Mouse (Mus musculus): ENCODE results near the gene Eif3j1. TPM values are rescaled to one million over a fixed set of nuclear protein-coding genes. Genes with fewer than 3 reads are reported as not detected.
"Not testable (repeated sequence)": the region's sequence is repeated elsewhere in the genome, so short reads cannot be mapped to it uniquely, and the experiment has no call there.

Eif3j1 gene
- total RNA-seq (2014; rRNA removed) (16.7 and 22.1 TPM in 2 replicates), polyA plus RNA-seq (2015; fragmentation: Nextera tagmentation; extraction: Ambion mirVana) (12.7 and 13.0 TPM in 2 replicates)

GRCm38 (mm10) chr2:122027862-122028755 lies at the start of gene Eif3j1:
Gene Eif3j1, plus strand, starts transcription at chr2:122028546.
- H3K27ac ChIP-seq, result peak within 1 kb of the TSS; percentile 85
- peak within 1 kb of the TSS; percentile 68 for H3K4me2 ChIP-seq (ENCODE audit: low read depth, low read length)
- H3K4me3 ChIP-seq (ENCODE audit: low read length), result peak within 1 kb of the TSS; percentile 68
- H3K9me3 ChIP-seq (ENCODE audit: low read length), result no peaks in the 10 kb centered on the region
- DNase-seq (ENCODE audit: low spot score) (peak; percentile 95), ATAC-seq (peak; percentile 100)
- H3K27me3 ChIP-seq (ENCODE audit: insufficient read depth, low read length), result no peaks in the 10 kb centered on the region
- under 1% methylated on average over 60 of the region's 67 CpGs for WGBS
- H3K9ac ChIP-seq (replicated peaks; ENCODE audit: low read length), result peak within 1 kb of the TSS; percentile 89
- peaks cover 6% of the 10 kb centered on the region for H3K4me1 ChIP-seq (ENCODE audit: insufficient read depth, low read length)
- no peaks in the 10 kb centered on the region for H3K36me3 ChIP-seq (ENCODE audit: insufficient read depth, low read length)
- no peak for TF ChIP-seq CTCF (IDR thresholded peaks at IDR 0.05; ENCODE audit: low read depth)

GRCm38 (mm10) chr2:121995738-121996137 lies 32.6 kb upstream of the Eif3j1 start:
- ATAC-seq, result no peak
- H3K27ac ChIP-seq, result no peak overlapping the region
- H3K4me3 ChIP-seq (ENCODE audit: low read length), result no peak overlapping the region
- no peaks in the 10 kb centered on the region for H3K4me1 ChIP-seq (ENCODE audit: insufficient read depth, low read length)
- TF ChIP-seq CTCF (IDR thresholded peaks at IDR 0.05; ENCODE audit: low read depth), result peak; percentile 53
- no peaks in the 10 kb centered on the region for H3K36me3 ChIP-seq (ENCODE audit: insufficient read depth, low read length)
- no peak overlapping the region for H3K4me2 ChIP-seq (ENCODE audit: low read depth, low read length)
- H3K9me3 ChIP-seq (ENCODE audit: low read length), result no peaks in the 10 kb centered on the region
- 96% methylated on average over 1 of the region's 1 CpGs for WGBS
- DNase-seq (ENCODE audit: low spot score), result peak; percentile 45
- H3K27me3 ChIP-seq (ENCODE audit: insufficient read depth, low read length), result no peaks in the 10 kb centered on the region
- H3K9ac ChIP-seq (replicated peaks; ENCODE audit: low read length), result no peak overlapping the region

DNA sequence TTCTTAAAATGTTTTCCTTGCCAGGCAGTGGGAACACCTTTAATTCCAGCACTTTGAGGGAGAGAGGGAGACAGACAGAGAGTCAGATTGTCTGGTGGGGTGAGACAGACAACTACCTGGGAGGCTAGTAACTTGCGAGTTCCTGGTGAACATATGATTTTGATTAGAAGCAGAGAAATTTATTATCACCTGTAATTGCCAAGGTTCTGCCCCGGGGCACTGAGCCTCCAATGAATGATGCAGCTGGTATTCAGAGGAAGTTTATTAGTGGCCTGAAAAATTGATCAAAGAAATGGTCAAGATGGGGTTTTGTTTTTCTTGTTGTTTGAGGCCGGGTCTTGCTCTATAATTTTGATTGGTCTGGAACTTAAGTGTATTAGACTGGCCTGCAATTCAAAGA lies 19.5 kb upstream of the Eif3j1 start:
- TF ChIP-seq CTCF (IDR thresholded peaks at IDR 0.05; ENCODE audit: low read depth), result no peak
- no peak for DNase-seq (ENCODE audit: low spot score)
- H3K9ac ChIP-seq (replicated peaks; ENCODE audit: low read length), result no peak overlapping the region
- H3K4me3 ChIP-seq (ENCODE audit: low read length), result no peak overlapping the region
- H3K9me3 ChIP-seq (ENCODE audit: low read length), result no peaks in the 10 kb centered on the region
- H3K4me2 ChIP-seq (ENCODE audit: low read depth, low read length), result no peak overlapping the region
- H3K27me3 ChIP-seq (ENCODE audit: insufficient read depth, low read length), result no peaks in the 10 kb centered on the region
- H3K4me1 ChIP-seq (ENCODE audit: insufficient read depth, low read length), result no peaks in the 10 kb centered on the region
- WGBS, result 90% methylated on average over 3 of the region's 3 CpGs
- no peak for ATAC-seq
- H3K36me3 ChIP-seq (ENCODE audit: insufficient read depth, low read length), result no peaks in the 10 kb centered on the region
- H3K27ac ChIP-seq, result no peak overlapping the region

DNA sequence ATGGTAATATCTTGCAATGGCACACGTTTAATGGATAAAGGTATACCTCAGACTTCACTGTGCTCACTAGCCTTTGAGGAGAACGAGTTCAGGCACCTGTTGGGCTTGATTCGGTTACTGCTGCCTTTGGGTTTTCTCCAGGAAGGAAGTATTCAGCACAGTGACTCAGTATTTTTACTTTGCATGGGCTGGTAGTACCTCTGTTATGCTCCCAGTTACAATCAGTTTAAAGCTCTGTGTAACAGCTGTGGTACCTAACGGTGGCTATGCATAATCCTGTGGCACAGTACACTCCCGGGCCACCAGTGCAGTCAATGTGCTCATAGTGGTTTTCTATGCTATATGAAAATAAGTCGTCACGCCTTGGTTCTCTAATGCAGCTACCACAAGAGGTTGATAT lies 16.9 kb upstream of the Eif3j1 start:
- Histone ChIP-seq H3K9ac (replicated peaks; ENCODE audit: low read length) (no peak overlapping the region), H3K4me3 (ENCODE audit: low read length) (no peak overlapping the region), H3K9me3 (ENCODE audit: low read length) (no peaks in the 10 kb centered on the region), H3K36me3 (ENCODE audit: insufficient read depth, low read length) (no peaks in the 10 kb centered on the region), H3K27ac (no peak overlapping the region), H3K4me2 (ENCODE audit: low read depth, low read length) (no peak overlapping the region), H3K4me1 (ENCODE audit: insufficient read depth, low read length) (no peaks in the 10 kb centered on the region), H3K27me3 (ENCODE audit: insufficient read depth, low read length) (no peaks in the 10 kb centered on the region)
- 82% methylated on average over 7 of the region's 7 CpGs for WGBS
- ATAC-seq, result no peak
- DNase-seq (ENCODE audit: low spot score), result no peak
- TF ChIP-seq CTCF (IDR thresholded peaks at IDR 0.05; ENCODE audit: low read depth), result no peak

DNA sequence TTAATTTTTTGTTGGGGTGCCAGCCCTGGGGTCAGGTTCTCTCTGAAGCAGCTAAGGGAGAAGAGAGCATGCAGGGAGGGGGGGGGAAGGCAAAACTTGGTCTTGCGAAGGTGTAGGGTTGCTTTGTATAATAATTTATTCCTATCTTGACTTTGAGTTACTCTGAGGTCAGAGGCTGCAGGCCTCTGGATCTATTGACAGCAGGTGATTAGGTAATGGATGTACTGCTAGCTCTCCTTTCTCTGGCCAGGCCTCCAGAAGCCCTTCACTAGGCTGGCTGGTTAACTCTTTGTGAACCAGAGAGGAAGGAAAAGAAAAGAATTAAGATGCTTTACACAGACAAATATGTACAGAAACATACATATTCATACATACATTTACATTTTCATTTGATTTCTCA lies 9.6 kb upstream of the Eif3j1 start:
- H3K27ac ChIP-seq, result no peak overlapping the region
- H3K4me3 ChIP-seq (ENCODE audit: low read length), result no peak overlapping the region
- DNase-seq (ENCODE audit: low spot score) (no peak), ATAC-seq (no peak)
- no peak for TF ChIP-seq CTCF (IDR thresholded peaks at IDR 0.05; ENCODE audit: low read depth)
- no peaks in the 10 kb centered on the region for H3K27me3 ChIP-seq (ENCODE audit: insufficient read depth, low read length)
- no peaks in the 10 kb centered on the region for H3K36me3 ChIP-seq (ENCODE audit: insufficient read depth, low read length)
- no peaks in the 10 kb centered on the region for H3K9me3 ChIP-seq (ENCODE audit: low read length)
- H3K4me2 ChIP-seq (ENCODE audit: low read depth, low read length), result no peak overlapping the region
- 65% methylated on average over 1 of the region's 1 CpGs for WGBS
- H3K4me1 ChIP-seq (ENCODE audit: insufficient read depth, low read length), result no peaks in the 10 kb centered on the region
- no peak overlapping the region for H3K9ac ChIP-seq (replicated peaks; ENCODE audit: low read length)

- Histone ChIP-seq H3K27me3 (ENCODE audit: insufficient read depth, low read length) (no peaks in the 10 kb centered on the region), H3K27ac (no peak overlapping the region), H3K4me3 (ENCODE audit: low read length) (no peak overlapping the region), H3K9ac (replicated peaks; ENCODE audit: low read length) (no peak overlapping the region), H3K4me1 (ENCODE audit: insufficient read depth, low read length) (no peaks in the 10 kb centered on the region), H3K9me3 (ENCODE audit: low read length) (no peaks in the 10 kb centered on the region), H3K4me2 (ENCODE audit: low read depth, low read length) (no peak overlapping the region), H3K36me3 (ENCODE audit: insufficient read depth, low read length) (no peaks in the 10 kb centered on the region)
- no peak for DNase-seq (ENCODE audit: low spot score)
- no peak for TF ChIP-seq CTCF (IDR thresholded peaks at IDR 0.05; ENCODE audit: low read depth)
- WGBS, result 78% methylated on average over 2 of the region's 2 CpGs
- ATAC-seq, result no peak
Measured at GRCm38 (mm10) chr2:122022284-122022683, 6.1 kb upstream of the Eif3j1 start.

DNA sequence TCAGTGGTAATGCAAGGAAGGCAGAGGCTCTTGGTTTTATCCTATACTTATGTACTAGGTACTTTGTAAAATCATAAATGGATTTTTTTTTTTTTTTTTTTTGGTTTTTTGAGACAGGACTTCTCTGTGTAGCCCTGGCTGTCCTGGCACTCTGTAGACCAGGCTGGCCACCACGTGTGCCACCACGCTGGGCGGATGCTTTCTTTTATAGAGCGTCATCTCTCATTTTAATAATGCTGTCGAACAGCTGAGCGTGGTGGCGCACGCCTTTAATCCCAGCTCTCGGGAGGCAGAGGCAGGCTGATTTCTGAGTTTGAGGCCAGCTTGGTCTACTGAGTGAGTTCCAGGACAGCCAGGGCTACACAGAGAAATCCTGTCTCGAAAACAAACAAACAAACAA lies 1.3 kb upstream of the Eif3j1 start:
- not testable (repeated sequence) for H3K9me3 ChIP-seq (ENCODE audit: low read length); H3K4me1 ChIP-seq (ENCODE audit: insufficient read depth, low read length); DNase-seq (ENCODE audit: low spot score); H3K27ac ChIP-seq; H3K4me3 ChIP-seq (ENCODE audit: low read length); H3K36me3 ChIP-seq (ENCODE audit: insufficient read depth, low read length); H3K4me2 ChIP-seq (ENCODE audit: low read depth, low read length); H3K27me3 ChIP-seq (ENCODE audit: insufficient read depth, low read length); ATAC-seq; H3K9ac ChIP-seq (replicated peaks; ENCODE audit: low read length)
- WGBS, result 94% methylated on average over 10 of the region's 10 CpGs
